Mouse (Mus musculus) thymus, adult 2 months (tissue): ENCODE measurements around the gene Abca4. TPM values are rescaled to one million over a fixed set of nuclear protein-coding genes. Genes with fewer than 3 reads are reported as not detected.

Experiments
- DNase-seq: peaks from one replicate; pipeline ENCODE4 v3.0.0; 2021
- H3K27ac ChIP-seq: fragments of 200-500 bp; 2 replicates; pipeline ENCODE4 v1.5.1; 2012; ENCODE audit warnings: low read length, control low read depth; ENCODE audit not compliant: control insufficient read depth, insufficient read depth
- H3K27me3 ChIP-seq: fragments of 200-500 bp; 2 replicates; pipeline ENCODE4 v1.6.1; 2012; ENCODE audit warnings: mild to moderate bottlenecking, low read length, moderate library complexity, mixed read lengths; ENCODE audit not compliant: control insufficient read depth, insufficient read depth
- H3K36me3 ChIP-seq: fragments of 200-500 bp; 2 replicates; pipeline ENCODE4 v1.6.1; 2012; ENCODE audit warnings: mild to moderate bottlenecking, low read length, moderate library complexity; ENCODE audit not compliant: control insufficient read depth, insufficient read depth
- H3K4me1 ChIP-seq: fragments of 200-500 bp; replicated peaks from 2 replicates; pipeline ENCODE4 v1.6.1; 2012; ENCODE audit warnings: low read length; ENCODE audit not compliant: control insufficient read depth, insufficient read depth
- H3K4me3 ChIP-seq: fragments of 200-500 bp; 2 replicates; pipeline ENCODE4 v1.5.1; 2012; ENCODE audit warnings: mild to moderate bottlenecking, low read length, control low read depth, moderate library complexity; ENCODE audit not compliant: control insufficient read depth, insufficient read depth
- CTCF ChIP-seq: fragments of 200-500 bp; IDR thresholded peaks from 2 replicates; pipeline ENCODE4 v1.5.1; 2012; ENCODE audit warnings: mild to moderate bottlenecking, control low read depth, low read length, moderate library complexity, borderline replicate concordance; ENCODE audit not compliant: control insufficient read depth, poor library complexity, insufficient read depth; ENCODE audit errors: extremely low read depth
- POLR2A ChIP-seq: fragments of 200-500 bp; IDR thresholded peaks from 2 replicates; pipeline ENCODE4 v1.6.1; 2012; ENCODE audit warnings: mild to moderate bottlenecking, low read length, control low read depth, moderate library complexity; ENCODE audit not compliant: control insufficient read depth, poor library complexity, insufficient read depth; ENCODE audit errors: extremely low read depth
- WGBS: fragments of 180-500 bp; shearing (Covaris S2); methylation state at CpG from one replicate; pipeline ENCODE4 v1.1.7; 2018; 5-methylcytosine and 5-hydroxymethylcytosine counted together
- polyA plus RNA-seq: library from polyadenylated mRNA; depleted of rRNA; stranded (reverse); fragments of >200 nt; gene quantifications from 2 replicates; pipeline ENCODE4 v1.2.3, GENCODE M21; 2012

Abca4 gene
- polyA plus RNA-seq, 1 experiment = 0.58 TPM

- no peak for TF ChIP-seq POLR2A
- no peak for DNase-seq
- Histone ChIP-seq H3K4me1 (peaks cover 1% of the 10 kb centered on the region), H3K4me3 (no peak overlapping the region), H3K36me3 (no peaks in the 10 kb centered on the region), H3K27me3 (no peaks in the 10 kb centered on the region), H3K27ac (no peak overlapping the region)
- 96% methylated on average over 6 of the region's 6 CpGs for WGBS
Observed at GRCm38 (mm10) chr3:122207766-122208165, 163.5 kb downstream of the Abca4 start.

GRCm38 (mm10) chr3:122208296-122209225, 164.3 kb downstream of the Abca4 start:
- H3K27me3 ChIP-seq = no peaks in the 10 kb centered on the region
- 69% methylated on average over 15 of the region's 15 CpGs for WGBS
- no peak overlapping the region for H3K4me3 ChIP-seq
- no peak for TF ChIP-seq POLR2A
- no peaks in the 10 kb centered on the region for H3K36me3 ChIP-seq
- H3K4me1 ChIP-seq = no peaks in the 10 kb centered on the region
- no peak for DNase-seq
- no peak overlapping the region for H3K27ac ChIP-seq

- DNase-seq = no peak
- WGBS = 86% methylated on average over 11 of the region's 11 CpGs
- H3K27ac ChIP-seq = no peak overlapping the region
- no peak for TF ChIP-seq POLR2A
- TF ChIP-seq CTCF = no peak
- no peak overlapping the region for H3K4me3 ChIP-seq
- no peaks in the 10 kb centered on the region for H3K27me3 ChIP-seq
- no peaks in the 10 kb centered on the region for H3K4me1 ChIP-seq
- H3K36me3 ChIP-seq = no peaks in the 10 kb centered on the region
Observed at GRCm38 (mm10) chr3:122209511-122209910, 165.3 kb downstream of the Abca4 start.

GRCm38 (mm10) chr3:122210434-122210833, 166.2 kb downstream of the Abca4 start:
- Histone ChIP-seq H3K4me3 (no peak overlapping the region), H3K27ac (no peak overlapping the region)
- no peak for DNase-seq

GRCm38 (mm10) chr3:122210846-122211245, 166.6 kb downstream of the Abca4 start:
- 97% methylated on average over 7 of the region's 7 CpGs for WGBS
- Histone ChIP-seq H3K4me1 (no peaks in the 10 kb centered on the region), H3K27ac (no peak overlapping the region), H3K4me3 (no peak overlapping the region), H3K36me3 (no peaks in the 10 kb centered on the region), H3K27me3 (no peaks in the 10 kb centered on the region)
- TF ChIP-seq CTCF = no peak
- no peak for TF ChIP-seq POLR2A
- no peak for DNase-seq

More at GRCm38 (mm10) chr3:122210434-122210833, 166.2 kb downstream of the Abca4 start:
- Histone ChIP-seq H3K4me1 (no peaks in the 10 kb centered on the region), H3K36me3 (no peaks in the 10 kb centered on the region), H3K27me3 (no peaks in the 10 kb centered on the region)
- 93% methylated on average over 5 of the region's 5 CpGs for WGBS
- no peak for TF ChIP-seq CTCF
- TF ChIP-seq POLR2A = no peak

GRCm38 (mm10) chr3:122211446-122212125, 167.3 kb downstream of the Abca4 start:
- Histone ChIP-seq H3K36me3 (no peaks in the 10 kb centered on the region), H3K4me1 (no peaks in the 10 kb centered on the region), H3K27ac (no peak overlapping the region), H3K27me3 (no peaks in the 10 kb centered on the region), H3K4me3 (no peak overlapping the region)
- DNase-seq = no peak
- TF ChIP-seq POLR2A = no peak
- TF ChIP-seq CTCF = no peak
- 90% methylated on average over 13 of the region's 13 CpGs for WGBS
